Mouse (Mus musculus) cerebellum, adult 18-20 months (tissue): ENCODE measurements at regions not wholly inside any gene's neighbourhood (a gene's known extent, or its start where the extent isn't known, plus 50 kb on each side); places are given as distances from the start of the nearest gene placed in this dataset.
"Not testable (repeated sequence)": the region's sequence is repeated elsewhere in the genome, so short reads cannot be mapped to it uniquely, and the experiment has no call there.

Experiments
- DNase-seq, 2 experiments: peaks; one replicate each; pipeline ENCODE4 v3.0.0; 2021

GRCm38 (mm10) chr3:9132104-9132751, 477.7 kb downstream of the Zfp704 start:
- no peak for DNase-seq

GRCm38 (mm10) chr3:9131366-9131765, 478.5 kb downstream of the Zfp704 start:
- no peak for DNase-seq

DNA sequence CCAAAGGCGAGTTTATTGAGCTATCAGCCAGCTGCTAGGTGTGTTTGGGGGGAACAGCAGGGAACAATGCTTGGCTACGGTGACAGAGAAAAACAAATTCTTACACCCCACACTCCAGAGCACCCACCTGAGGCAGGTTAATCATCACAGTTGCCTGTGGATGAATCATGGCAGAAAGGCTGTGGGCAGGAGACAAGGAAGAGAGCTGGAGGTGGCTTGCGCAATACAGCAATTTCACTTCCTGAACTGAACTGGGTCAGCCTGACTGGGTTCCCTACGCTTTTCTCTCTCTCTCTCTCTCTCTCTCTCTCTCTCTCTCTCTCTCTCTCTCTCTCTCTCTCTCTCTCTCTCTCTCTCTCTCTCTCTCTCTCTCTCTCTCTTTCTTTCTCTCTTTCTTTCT, 481.5 kb downstream of the Zfp704 start:
- DNase-seq, result no peak

GRCm38 (mm10) chr3:9123079-9123478, 486.8 kb downstream of the Zfp704 start:
- no peak for DNase-seq

GRCm38 (mm10) chr3:9117913-9118312, 492.0 kb downstream of the Zfp704 start:
- no peak for DNase-seq

DNA sequence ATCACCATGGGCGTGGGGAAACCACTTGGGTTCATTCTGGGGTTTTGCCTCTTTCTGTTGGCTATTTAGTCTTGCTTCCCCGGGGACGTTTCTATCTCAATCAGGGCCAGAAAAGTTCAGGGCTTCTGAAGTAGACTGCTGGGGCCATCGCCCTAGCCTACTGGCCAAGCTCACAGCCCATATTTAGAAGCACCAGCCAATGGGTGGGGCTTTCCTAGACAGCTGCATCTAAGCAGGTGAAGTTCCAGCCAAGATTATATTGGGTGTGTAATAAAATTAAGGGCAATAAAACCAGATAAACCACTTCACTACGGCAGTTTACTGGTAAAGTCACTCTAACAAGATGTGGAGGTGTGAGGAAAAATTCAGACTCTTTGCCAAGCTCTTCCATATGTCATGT, 496.5 kb downstream of the Zfp704 start:
- DNase-seq, result no peak

DNA sequence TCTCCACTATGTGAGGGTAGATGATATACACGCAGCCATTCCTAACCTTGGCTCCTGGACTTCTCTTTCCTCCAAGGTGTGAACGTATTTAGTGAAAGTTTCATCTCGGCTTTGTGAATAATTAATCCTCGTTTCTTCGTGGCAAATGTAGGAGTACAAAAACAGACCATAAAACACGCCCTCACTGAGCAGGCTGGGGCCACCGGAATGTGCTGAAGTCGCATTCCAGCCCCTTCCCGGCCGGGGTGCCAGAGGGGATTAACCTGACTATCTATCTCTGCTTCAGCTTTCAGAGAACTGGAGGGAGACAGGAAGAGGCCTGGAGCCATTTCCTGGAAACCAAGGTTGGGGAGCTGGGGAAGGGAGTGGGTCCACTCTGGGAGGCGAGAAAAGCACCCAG, 499.1 kb downstream of the Zfp704 start:
- no peak for DNase-seq

DNA sequence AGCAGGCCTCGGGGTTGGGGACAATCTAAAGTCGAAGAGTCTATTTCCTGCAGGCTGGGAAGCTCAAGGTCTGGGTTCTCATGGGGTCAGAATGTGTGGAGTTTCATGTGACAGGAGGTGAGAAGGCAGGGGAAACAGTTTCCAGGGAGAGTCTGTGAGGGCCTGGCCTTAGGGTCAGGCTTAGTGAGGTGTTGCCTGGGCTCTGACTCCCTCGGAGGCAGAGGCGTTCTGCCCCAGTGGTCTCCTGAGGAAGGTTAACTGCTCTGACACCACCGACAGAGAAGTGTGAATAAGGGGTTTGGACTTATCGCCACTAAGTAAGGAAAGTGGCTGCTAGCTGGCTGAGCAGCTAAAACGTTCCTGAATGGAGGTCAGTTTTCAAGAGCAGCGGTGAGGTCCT, 499.9 kb downstream of the Zfp704 start:
- no peak for DNase-seq

DNA sequence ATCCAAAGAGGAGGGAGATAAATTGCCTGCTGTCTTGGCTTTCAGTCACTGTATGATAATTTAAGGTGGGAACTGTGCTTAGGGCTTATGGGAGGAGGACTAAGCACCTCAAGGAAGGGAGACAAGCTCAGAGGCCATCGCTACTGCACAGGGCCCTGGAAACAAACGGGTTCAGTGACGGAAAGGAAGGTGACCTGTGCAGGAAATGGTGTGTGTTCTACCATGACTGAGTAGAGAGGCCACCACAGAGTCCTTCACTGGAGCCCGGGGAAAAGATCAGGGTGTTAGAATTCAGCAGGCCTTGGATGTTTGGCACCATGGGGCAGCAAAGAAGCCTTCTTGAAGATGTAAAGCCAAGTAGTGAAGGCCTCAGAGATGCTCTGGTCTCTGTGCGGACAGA, 500.4 kb downstream of the Zfp704 start:
- DNase-seq, result no peak

DNA sequence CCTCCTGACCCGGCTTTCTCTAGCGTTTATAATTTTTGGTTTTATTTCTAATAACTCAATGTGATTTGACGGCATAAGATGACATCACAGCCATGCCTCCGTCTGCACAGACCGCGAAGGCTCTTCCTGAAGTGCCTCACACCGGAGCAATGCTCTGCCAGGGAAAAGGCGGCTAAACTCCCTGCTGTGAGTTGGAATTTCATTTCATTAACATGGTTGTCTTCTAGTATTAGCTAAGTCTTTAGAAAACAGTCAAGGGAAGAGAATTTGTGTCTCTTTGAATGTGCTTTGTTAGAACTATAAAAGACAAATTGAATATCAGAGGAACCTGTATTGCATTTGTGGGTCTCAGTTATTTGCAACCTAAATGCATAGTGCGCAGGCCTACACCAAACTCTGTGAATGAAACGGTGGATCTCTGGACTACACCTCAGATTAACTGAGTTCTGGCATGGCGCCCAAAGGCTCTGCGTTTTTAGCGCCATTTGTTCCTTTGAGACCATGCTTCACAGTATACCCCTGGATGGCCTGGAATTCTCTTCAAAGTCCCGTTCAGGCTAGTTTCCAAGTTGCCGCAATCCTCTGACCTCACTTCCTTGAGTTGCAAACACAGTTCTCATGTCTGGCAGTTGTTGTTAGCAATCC, 502.0 kb downstream of the Zfp704 start:
- no peak for DNase-seq

DNA sequence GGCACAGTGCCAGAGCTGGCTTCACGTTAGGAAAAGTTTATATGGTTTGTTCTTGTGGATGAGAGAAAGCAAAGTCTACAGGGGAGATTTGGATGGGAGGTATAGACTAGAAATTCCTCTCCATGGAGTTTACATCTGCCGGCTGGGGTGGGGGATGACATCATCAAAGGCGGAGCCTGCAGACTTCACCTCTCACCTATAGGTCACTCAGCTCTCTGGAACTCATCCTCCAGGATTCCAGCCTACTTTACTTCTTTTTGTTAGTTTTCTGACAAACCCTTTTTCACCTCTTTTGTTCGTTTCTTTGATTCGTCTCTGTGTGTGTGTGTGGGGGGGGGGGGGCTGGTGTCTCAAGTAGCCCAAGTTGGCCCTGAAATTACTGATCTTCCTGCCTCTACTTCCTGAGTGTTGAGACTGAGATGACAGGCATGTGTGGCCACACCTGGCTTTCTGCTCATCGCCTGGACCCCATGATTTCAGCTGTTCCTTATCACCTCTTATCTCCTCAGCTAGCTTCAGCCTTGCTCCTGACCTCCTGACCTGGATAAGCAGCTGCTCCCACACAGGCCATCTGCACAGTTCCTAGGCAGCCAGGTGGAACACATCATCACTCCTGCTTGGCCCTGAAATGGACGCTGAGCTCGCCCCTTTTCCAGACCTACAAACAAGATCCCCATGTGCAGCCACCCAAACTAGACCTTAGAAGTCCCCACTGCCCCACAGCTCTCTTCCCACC, 504.5 kb downstream of the Zfp704 start:
- no peak for DNase-seq

DNA sequence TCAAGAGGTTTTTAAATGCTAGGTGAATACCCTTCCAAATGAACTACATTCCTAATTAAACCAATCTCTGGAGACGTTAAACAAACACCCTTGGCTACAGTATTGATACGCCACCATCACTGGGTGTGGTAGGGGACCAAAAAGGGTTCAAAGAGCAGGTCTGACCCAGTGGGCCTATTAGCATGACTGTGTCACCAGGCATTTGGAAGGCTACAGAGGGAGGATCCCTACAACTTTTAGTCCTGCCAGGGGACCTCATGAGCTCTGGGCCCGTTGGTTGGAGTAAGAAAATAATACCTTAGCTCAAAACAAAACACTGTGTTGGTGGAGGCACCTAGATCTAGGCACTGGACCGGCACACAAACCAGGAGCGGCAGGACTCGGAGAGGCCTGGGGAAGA, 506.4 kb downstream of the Zfp704 start:
- no peak for DNase-seq

- DNase-seq, result no peak
Observed at GRCm38 (mm10) chr3:9101240-9101639, 508.6 kb downstream of the Zfp704 start.

DNA sequence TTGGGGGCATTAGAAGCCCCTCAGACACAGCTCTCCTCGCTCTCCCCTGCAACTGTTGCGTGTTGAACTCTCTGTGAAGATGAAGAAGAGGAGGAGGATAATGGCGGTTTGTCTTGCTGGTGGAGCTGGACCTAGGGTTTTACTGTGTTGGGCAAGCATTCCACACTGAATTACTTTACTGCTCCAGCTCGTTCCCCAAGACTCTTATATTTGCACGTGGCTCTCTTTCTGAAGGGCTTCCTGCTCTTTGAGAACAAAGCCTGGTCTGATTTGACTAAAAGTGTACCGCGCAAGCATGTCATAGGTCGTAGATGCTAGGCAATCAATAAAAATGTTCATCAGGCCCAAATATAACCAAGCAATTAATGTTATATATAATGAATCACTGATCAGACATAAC, 509.1 kb downstream of the Zfp704 start:
- no peak for DNase-seq

DNA sequence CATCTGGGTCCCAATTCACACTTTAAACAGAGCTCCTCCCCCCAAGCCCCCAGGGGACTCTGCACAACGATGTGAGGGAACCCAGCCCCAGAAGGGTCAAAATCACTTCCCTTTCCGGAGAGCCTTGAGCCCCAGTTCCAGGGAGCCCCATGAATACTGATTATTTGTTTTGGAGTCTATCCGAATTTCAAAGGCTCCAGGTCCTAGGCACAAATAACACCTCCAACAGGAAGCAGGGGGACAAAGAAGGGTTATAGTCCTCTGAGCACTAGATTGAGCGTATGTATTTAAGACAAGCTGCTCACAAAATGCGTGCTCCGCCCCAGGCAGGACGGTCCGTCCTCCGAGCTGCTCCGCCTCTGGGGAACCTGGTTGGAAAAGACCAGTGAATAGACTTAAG, 511.4 kb downstream of the Zfp704 start:
- DNase-seq, result no peak

- DNase-seq, result no peak
Observed at GRCm38 (mm10) chr3:9084134-9084533, 525.8 kb downstream of the Zfp704 start.

- no peak for DNase-seq
Observed at GRCm38 (mm10) chr3:9082061-9082460, 527.8 kb downstream of the Zfp704 start.

GRCm38 (mm10) chr3:9078201-9078600, 531.7 kb downstream of the Zfp704 start:
- DNase-seq, result no peak

GRCm38 (mm10) chr3:9076696-9077095, 533.2 kb downstream of the Zfp704 start:
- DNase-seq, result peak; percentile 47 to 62

GRCm38 (mm10) chr3:9072471-9072870, 537.4 kb downstream of the Zfp704 start:
- not testable (repeated sequence) for DNase-seq

GRCm38 (mm10) chr3:9067048-9067447, 542.8 kb downstream of the Zfp704 start:
- peak; percentile 89 to 91 for DNase-seq

GRCm38 (mm10) chr3:9066374-9066773, 543.5 kb downstream of the Zfp704 start:
- no peak for DNase-seq

GRCm38 (mm10) chr3:9065892-9066291, 544.0 kb downstream of the Zfp704 start:
- DNase-seq, result no peak
